Mouse (Mus musculus): ENCODE data around the gene Mfng. TPM values are rescaled to one million over a fixed set of nuclear protein-coding genes. Genes with fewer than 3 reads are reported as not detected.

Gene Mfng
- total RNA-seq, 2 experiments from 2014 or later, result 11.8 to 21.4 TPM

GRCm38 (mm10) chr15:78719416-78719815 lies 53.9 kb downstream of the Mfng start:
- no peak for DNase-seq (ENCODE audit: low spot score in 2 of 2)

DNA sequence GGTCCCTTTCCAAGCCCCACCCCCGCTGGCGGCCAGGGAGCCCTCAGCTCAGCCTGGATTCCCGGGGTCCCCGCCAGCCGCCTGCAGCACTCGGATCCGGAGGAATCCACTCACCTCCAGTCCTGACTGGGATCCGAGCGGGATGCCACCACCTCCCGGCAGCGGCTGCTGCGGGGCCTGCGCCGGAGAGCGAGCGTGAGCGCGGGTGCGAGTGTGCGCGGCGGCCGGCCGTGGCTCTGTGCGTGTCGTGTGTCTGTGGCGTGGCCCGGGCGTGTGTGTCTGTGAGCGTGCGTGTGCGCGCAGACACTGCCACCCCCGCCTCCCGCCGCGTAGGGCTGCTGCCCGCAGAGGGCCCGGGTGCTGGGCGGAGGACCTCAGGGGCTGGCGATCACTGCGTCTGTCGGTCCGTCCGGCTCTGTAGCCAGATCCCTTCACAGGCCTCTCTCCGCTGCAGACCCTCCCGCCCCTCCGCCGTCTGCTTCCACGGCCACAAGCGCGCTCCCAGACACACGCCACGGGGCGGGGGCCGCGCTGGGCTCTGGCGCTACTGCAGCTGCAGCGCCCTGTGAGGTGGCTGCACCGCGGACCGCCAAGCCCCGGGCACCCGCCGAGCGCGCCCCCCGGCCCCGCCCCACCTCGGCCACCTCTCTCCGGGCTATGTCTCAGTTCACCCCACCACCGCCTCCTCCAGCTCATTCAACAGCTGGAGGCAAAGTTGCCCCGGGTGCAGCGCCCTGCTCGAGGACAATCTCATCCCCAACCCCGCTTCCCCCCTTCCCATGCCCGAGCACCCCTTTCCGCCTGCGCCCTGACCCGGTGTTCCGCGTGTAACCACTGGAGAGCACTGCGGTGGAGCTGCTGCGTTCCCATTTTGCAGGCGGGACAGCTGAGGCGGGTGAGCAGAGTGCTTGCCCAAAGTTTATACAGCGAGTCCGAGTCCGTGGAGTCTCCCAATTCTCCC lies 54.7 kb downstream of the Mfng start, which contains the start of gene Elfn2:
Elfn2 (minus strand) TSS at position 482 of the 961 bp plus-strand sequence.
- DNase-seq (ENCODE audit: low spot score in 2 of 2), result no peak

GRCm38 (mm10) chr15:78716936-78717335 lies 56.3 kb downstream of the Mfng start:
- DNase-seq (ENCODE audit: low spot score in 2 of 2), result no peak

- no peak for DNase-seq (ENCODE audit: low spot score in 2 of 2)
Observed at GRCm38 (mm10) chr15:78715856-78716255, 57.4 kb downstream of the Mfng start.

- no peak for DNase-seq (ENCODE audit: low spot score in 2 of 2)
Observed at GRCm38 (mm10) chr15:78713751-78714150, 59.5 kb downstream of the Mfng start.

GRCm38 (mm10) chr15:78712335-78713258 lies 60.7 kb downstream of the Mfng start:
- DNase-seq (ENCODE audit: low spot score in 2 of 2), result no peak

DNA sequence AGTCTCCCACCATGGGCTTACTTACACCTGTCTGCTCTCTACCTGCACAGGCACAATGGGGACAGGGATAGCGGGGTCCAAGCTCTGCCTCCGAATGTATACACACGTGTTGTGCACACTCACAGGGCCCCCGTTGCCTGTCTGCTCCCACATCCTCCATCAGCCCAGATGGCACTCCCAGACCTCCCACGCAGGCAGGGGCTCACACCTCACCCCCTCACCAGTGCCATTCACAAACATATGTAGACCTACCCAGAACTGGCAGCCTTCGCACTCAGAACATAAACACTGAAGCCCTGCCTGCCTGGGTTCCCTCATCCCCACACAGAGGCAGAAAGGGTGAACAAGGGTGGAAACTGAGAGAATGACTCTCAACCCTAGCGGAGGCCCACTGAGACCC lies 61.3 kb downstream of the Mfng start:
- no peak for DNase-seq (ENCODE audit: low spot score in 2 of 2)

GRCm38 (mm10) chr15:78710634-78711033 lies 62.6 kb downstream of the Mfng start:
- DNase-seq (ENCODE audit: low spot score in 2 of 2), result no peak

- DNase-seq (ENCODE audit: low spot score in 2 of 2), result no peak
Observed at GRCm38 (mm10) chr15:78709767-78710166, 63.5 kb downstream of the Mfng start.

DNA sequence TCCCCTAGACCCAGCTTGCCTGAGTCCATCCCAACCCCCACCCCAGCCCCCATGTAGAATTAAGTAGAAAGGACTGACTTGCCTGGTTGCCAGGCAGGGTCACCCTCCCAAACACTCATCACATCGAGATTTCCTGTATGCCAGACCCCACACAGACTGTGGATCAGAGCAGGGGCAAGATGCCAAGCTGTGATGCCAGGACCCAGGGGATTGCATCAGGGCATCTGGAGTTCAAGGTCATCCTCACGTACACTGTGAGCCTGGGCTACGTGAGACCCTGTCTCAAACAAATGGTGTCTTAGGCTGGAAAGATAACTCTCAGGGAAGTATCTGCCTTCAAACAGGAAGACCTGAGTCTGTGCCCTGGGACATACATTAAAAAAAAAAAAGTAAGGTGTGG lies 66.6 kb downstream of the Mfng start:
- DNase-seq (ENCODE audit: low spot score in 2 of 2), result no peak

Other genes with a start within 250 kb of the Mfng start
- gene C1qtnf6, start 242.1 kb downstream of the Mfng start, total RNA-seq (2021), result 10 to 100 TPM; 14.1 to 15.0 TPM
- gene Sstr3, start 228.8 kb downstream of the Mfng start, total RNA-seq (2021), result 1 to 10 TPM in 1 of 2 experiments, under 1 TPM in 1; 0.45 to 1.2 TPM
- 1 to 10 TPM; 4.2 to 8.9 TPM for gene Rac2, start 200.7 kb downstream of the Mfng start, total RNA-seq (2021)
- 1 to 10 TPM; 8.0 to 9.9 TPM for gene Cyth4, start 176.4 kb downstream of the Mfng start, total RNA-seq (2021)
- 1 to 10 TPM; 1.8 to 3.4 TPM for gene Elfn2, start 54.7 kb downstream of the Mfng start, total RNA-seq (2021)
- 1 to 10 TPM; 5.6 to 8.1 TPM for gene Card10, start 29.6 kb upstream of the Mfng start, total RNA-seq (2021)
- gene Cdc42ep1, start 69.1 kb upstream of the Mfng start, total RNA-seq (2021), result 10 to 100 TPM; 36.2 to 53.1 TPM
- gene Lgals2, start 82.1 kb upstream of the Mfng start, total RNA-seq (2021), result under 1 TPM in 1 of 2 experiments, not detected in 1; 0.54 TPM
- 10 to 100 TPM; 55.2 to 57.2 TPM for gene Gga1, start 103.7 kb upstream of the Mfng start, total RNA-seq (2021)
- gene Gm49510, start 126.2 kb upstream of the Mfng start, total RNA-seq (2021), result not detected
- gene Sh3bp1, start 126.3 kb upstream of the Mfng start, total RNA-seq (2021), result 1 to 10 TPM; 4.1 to 6.5 TPM
- 1 to 10 TPM; 3.1 to 5.4 TPM for gene Pdxp, start 140.4 kb upstream of the Mfng start, total RNA-seq (2021)
- gene Lgals1, start 153.2 kb upstream of the Mfng start, total RNA-seq (2021), result 100 to 1,000 TPM; 300 to 824 TPM
- 10 to 100 TPM; 41.2 to 47.0 TPM for gene Nol12, start 161.5 kb upstream of the Mfng start, total RNA-seq (2021)
- 100 to 1,000 TPM in 1 of 2 experiments, 10 to 100 TPM in 1; 97.1 to 105 TPM for gene Triobp, start 174.2 kb upstream of the Mfng start, total RNA-seq (2021)